8 mouse cellular contexts compared by ENCODE assay signal in genomic region chr11:108259391-108259790, GRCm38 (mm10).
DNase-seq lines count a peak whose midpoint lies in the region; ATAC-seq lines count a peak whose summit lies in the region.

No protein-coding gene starts in this region.

- H3K4me1 ChIP-seq in intestine, embryonic 14.5 days (replicated peaks; ENCODE audit: control insufficient read depth, insufficient read depth, low read length), result peaks cover 12% of the 10 kb centered on the region
- peaks cover 23% of the 10 kb centered on the region for H3K4me1 ChIP-seq in intestine, embryonic 15.5 days (replicated peaks)
- peaks cover 23% of the 10 kb centered on the region for H3K4me1 ChIP-seq in embryonic facial prominence, embryonic 15.5 days

- no peaks in the 10 kb centered on the region for H3K27me3 ChIP-seq in intestine, embryonic 14.5 days (replicated peaks; ENCODE audit: control insufficient read depth, insufficient read depth, low read length)
- no peaks in the 10 kb centered on the region for H3K27me3 ChIP-seq in intestine, embryonic 15.5 days (replicated peaks)
- no peaks in the 10 kb centered on the region for H3K27me3 ChIP-seq in embryonic facial prominence, embryonic 15.5 days

- H3K9ac ChIP-seq in intestine, embryonic 14.5 days (ENCODE audit: low read length), result no peak overlapping the region
- no peak overlapping the region for H3K9ac ChIP-seq in intestine, embryonic 15.5 days
- no peak overlapping the region for H3K9ac ChIP-seq in embryonic facial prominence, embryonic 15.5 days

- H3K27ac ChIP-seq in intestine, embryonic 14.5 days (ENCODE audit: low read depth), result 0 out of 2 replicates have a peak overlapping the region, but pooled peaks have one; percentile 12
- no peak overlapping the region for H3K27ac ChIP-seq in intestine, embryonic 15.5 days
- H3K27ac ChIP-seq in embryonic facial prominence, embryonic 15.5 days (replicated peaks), result peak overlapping the region; percentile 56; the same call in 1 of the 2 replicates

- no peak for ATAC-seq in intestine, embryonic 14.5 days (replicated peaks; ENCODE audit: low FRiP score, low TSS enrichment, low read depth)
- ATAC-seq in intestine, embryonic 15.5 days, result no peak
- ATAC-seq in embryonic facial prominence, embryonic 15.5 days (ENCODE audit: insufficient number of reproducible peaks, low FRiP score, low TSS enrichment, low read depth), result no peak

- no peak for DNase-seq in intestine, embryonic 14.5 days (ENCODE audit: low spot score)
- peak; percentile 32 for DNase-seq in adipocyte (ENCODE audit: low spot score)
- peak; percentile 49 to 56 for DNase-seq in heart, postnatal 14 days
- DNase-seq in layer of hippocampus, postnatal 36 days, result no peak
- DNase-seq in urinary bladder, postnatal 36 days (ENCODE audit: low spot score in 2 of 2), result no peak
- no peak for DNase-seq in thymus, postnatal 4 days

- intact Hi-C loops in heart, postnatal 14 days (cut with DNase I), result no loop called here

- no peaks in the 10 kb centered on the region for H3K9me3 ChIP-seq in intestine, embryonic 14.5 days (ENCODE audit: control insufficient read depth, low read length)
- no peaks in the 10 kb centered on the region for H3K9me3 ChIP-seq in intestine, embryonic 15.5 days
- no peaks in the 10 kb centered on the region for H3K9me3 ChIP-seq in embryonic facial prominence, embryonic 15.5 days (replicated peaks)

- H3K36me3 ChIP-seq in intestine, embryonic 14.5 days (ENCODE audit: control insufficient read depth, insufficient read depth, low read length), result no peaks in the 10 kb centered on the region
- no peaks in the 10 kb centered on the region for H3K36me3 ChIP-seq in intestine, embryonic 15.5 days
- no peaks in the 10 kb centered on the region for H3K36me3 ChIP-seq in embryonic facial prominence, embryonic 15.5 days

- no peak overlapping the region for H3K4me2 ChIP-seq in intestine, embryonic 14.5 days (ENCODE audit: low read length)
- no peak overlapping the region for H3K4me2 ChIP-seq in intestine, embryonic 15.5 days (replicated peaks)
- no peak overlapping the region for H3K4me2 ChIP-seq in embryonic facial prominence, embryonic 15.5 days (replicated peaks)

- no peak overlapping the region for H3K4me3 ChIP-seq in intestine, embryonic 14.5 days (ENCODE audit: low read depth, low read length)
- no peak overlapping the region for H3K4me3 ChIP-seq in intestine, embryonic 15.5 days (replicated peaks)
- H3K4me3 ChIP-seq in embryonic facial prominence, embryonic 15.5 days (replicated peaks), result no peak overlapping the region

- WGBS in intestine, embryonic 14.5 days, result 60% methylated on average over 4 of the region's 4 CpGs
- 56% methylated on average over 4 of the region's 4 CpGs for WGBS in intestine, embryonic 15.5 days
- WGBS in embryonic facial prominence, embryonic 15.5 days, result 54% methylated on average over 4 of the region's 4 CpGs

Comparison
In these comparisons a context has a peak if more than half of its experiments do, and no peak if none do; other contexts are left out.
1. DNase-seq: peak in adipocyte (single experiment) and heart, postnatal 14 days (2 of 2); none in intestine, embryonic 14.5 days (single experiment), layer of hippocampus, postnatal 36 days (0 of 2), urinary bladder, postnatal 36 days (0 of 2) and thymus, postnatal 4 days (single experiment).